Mouse (Mus musculus) heart, postnatal 0 days (tissue): ENCODE measurements around the gene Tgtp2.

Experiments
- CTCF ChIP-seq: IDR thresholded peaks from 2 replicates; pipeline ENCODE4 v1.5.1; 2016; ENCODE audit warnings: antibody characterized with exemption, control low read depth, low read depth
- EP300 ChIP-seq: IDR thresholded peaks from 2 replicates; pipeline ENCODE4 v1.6.1; 2016; ENCODE audit warnings: antibody characterized with exemption, low read depth

GRCm38 (mm10) chr11:49111000-49111399 is 47.0 kb upstream of the Tgtp2 start:
- TF ChIP-seq CTCF: no peak
- no peak for TF ChIP-seq EP300
